Mouse (Mus musculus) bone marrow, adult 2 months (tissue): ENCODE measurements around the gene Mlh1.

Experiments
- CTCF ChIP-seq: fragments of 200-500 bp; IDR thresholded peaks from 2 replicates; pipeline ENCODE4 v1.5.1; 2011; ENCODE audit warnings: low read length, control low read depth; ENCODE audit not compliant: control insufficient read depth, insufficient read depth
- POLR2A ChIP-seq: fragments of 200-500 bp; IDR thresholded peaks from 2 replicates; pipeline ENCODE4 v1.6.1; 2011; ENCODE audit warnings: low read depth, mild to moderate bottlenecking, control low read depth, low read length, borderline replicate concordance; ENCODE audit not compliant: control insufficient read depth

- TF ChIP-seq POLR2A (no peak), CTCF (no peak)
These were observed 24.8 kb upstream of the Mlh1 start for GRCm38 (mm10) chr9:111296433-111296832.
